Mouse (Mus musculus) gonadal fat pad, adult 2 months (tissue): ENCODE data around the gene Slc25a25. TPM values are rescaled to one million over a fixed set of nuclear protein-coding genes. Genes with fewer than 3 reads are reported as not detected.
"Not testable (repeated sequence)": the region's sequence is repeated elsewhere in the genome, so short reads cannot be mapped to it uniquely, and the experiment has no call there.

Experiments used
- DNase-seq: peaks from one replicate; pipeline ENCODE4 v3.0.0-alpha.2; 2012; ENCODE audit warnings: low read depth
- polyA plus RNA-seq: library from polyadenylated mRNA; depleted of rRNA; stranded (reverse); fragments of >200 nt; gene quantifications from 2 replicates; pipeline ENCODE4 v1.2.3, GENCODE M21; 2012; rRNA removed

Gene Slc25a25
- polyA plus RNA-seq: 29.4 and 39.5 TPM in 2 replicates

DNA sequence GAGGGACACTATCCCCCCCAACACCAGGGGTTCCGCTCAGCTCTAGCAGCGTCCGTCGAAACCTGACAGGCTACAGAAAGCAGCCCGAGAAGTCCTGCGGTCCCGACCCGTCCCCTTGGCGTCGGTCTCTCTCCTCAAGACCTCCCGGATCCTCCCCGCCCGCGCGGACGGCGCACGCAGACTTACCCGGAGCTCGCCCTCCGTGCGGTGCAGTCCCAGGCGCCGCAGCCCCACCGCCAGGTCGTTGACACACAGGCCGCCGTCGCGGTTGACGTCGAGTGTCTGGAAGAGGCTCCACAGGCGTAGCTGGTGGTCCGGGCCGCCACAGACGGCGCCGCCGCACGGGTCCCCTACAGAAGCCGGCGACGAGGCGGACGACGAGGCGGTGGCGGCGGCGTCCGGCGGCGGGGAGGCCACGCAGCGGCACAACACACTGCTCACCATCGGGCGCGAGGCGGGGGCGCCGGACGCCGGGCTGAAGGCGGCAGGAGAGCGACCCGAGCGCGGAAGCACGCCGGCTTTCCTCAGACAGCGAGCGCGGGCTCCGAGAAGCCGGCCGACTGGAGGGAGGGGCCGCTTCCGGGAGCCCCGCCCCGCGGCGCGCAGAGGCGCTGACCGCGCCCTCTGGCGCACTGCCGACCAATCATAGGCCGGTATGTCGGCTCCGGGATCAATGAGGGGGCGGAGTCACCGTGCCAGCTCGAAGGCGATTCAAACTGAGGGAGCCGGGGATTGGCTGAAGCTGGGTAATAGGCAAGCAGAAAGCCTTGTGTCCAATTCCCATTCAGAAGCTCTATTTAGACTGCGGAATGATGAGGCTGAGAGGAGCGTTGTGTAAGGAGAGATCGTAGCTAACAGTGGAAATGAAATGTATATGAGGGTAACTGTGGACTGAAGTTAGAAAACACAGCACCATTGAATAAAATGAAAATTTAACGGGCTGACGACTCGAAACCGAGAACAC lies at the start of gene Slc25a25:
Gene Slc25a25, minus strand, starts transcription at position 565 of the 964 bp plus-strand sequence.
- DNase-seq: no peak

DNA sequence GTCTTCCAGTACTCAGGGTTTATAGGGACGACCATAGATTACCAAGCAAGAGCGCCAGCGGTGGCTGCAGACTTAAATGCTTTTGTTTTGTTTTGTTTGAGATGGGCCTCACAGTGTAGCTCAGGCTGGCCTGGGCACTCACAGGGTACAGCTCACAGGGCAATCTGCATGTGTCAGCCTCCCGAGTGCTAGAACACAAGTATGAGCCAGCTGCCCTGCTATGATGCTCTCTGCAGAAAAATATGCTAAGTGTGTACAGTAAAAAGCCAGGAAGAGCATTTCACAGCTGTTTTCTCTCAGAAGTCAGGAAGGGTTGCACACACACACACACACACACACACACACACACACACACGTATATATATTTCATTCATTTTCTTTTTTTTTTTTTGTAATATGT lies 49.2 kb upstream of the Slc25a25 start:
- DNase-seq: no peak

DNA sequence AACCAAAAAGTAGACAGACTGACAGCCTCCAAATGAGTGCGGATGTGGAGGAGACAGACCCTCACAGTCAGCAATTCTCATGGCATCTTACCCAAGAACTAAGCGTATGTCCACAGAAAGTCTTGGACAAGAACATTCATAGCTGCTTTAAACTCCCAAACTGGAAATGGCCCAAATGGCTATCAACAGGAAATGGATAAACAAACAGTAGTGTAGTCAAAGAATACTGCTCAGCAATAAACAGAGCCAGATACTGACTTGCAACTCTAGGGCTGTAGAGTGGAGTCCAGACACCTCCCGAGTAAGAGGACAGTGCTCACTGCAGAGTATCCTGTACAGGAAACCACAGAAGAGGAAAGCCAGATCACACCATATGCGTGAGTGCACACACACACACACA lies 48.1 kb upstream of the Slc25a25 start:
- no peak for DNase-seq

DNA sequence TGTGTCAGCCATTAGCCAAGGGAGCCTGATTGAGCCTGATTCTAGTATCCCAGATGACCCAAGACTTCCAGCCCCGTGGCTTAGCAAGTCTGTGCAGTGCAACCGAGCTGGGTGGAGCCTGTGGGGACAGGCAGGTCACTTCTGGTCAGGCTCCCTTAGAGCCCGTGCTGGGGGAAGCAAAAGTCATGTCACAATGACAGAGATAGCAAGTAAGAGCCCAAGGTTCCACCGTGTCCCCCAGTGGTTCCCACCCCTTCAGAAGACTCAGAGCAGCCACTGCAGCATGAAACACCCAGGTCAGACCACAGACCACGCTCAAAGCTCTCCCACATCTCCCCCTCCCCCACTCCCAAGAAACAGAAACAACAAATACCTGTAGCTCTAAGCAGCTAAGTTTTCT lies 44.9 kb upstream of the Slc25a25 start:
- no peak for DNase-seq

DNA sequence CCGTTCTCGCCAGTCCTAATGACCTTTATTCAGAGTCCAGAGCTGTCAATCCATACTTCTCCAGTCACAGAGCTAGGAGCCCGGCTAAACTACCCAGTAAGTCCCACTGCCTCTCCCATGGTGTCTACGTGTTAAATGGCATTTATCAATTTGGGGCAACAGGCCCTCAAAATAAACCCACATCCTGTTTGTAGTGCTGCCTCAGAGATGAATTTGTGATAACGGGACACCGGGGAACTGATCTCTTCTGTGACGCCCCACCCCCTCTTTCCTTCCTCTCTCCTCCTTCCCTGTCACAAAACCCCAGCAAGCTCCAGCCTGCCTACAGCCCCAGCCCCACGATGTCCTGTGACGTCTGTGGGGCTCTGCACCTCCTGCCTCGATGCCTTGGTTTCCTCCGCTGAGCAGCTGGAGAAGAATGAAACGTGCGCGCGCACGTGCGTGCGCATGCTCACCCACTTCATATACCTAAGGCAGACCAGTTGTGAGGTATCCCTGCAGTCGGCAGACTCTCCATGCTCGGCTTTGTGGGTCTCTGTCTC lies 44.0 kb upstream of the Slc25a25 start:
- DNase-seq: no peak

DNA sequence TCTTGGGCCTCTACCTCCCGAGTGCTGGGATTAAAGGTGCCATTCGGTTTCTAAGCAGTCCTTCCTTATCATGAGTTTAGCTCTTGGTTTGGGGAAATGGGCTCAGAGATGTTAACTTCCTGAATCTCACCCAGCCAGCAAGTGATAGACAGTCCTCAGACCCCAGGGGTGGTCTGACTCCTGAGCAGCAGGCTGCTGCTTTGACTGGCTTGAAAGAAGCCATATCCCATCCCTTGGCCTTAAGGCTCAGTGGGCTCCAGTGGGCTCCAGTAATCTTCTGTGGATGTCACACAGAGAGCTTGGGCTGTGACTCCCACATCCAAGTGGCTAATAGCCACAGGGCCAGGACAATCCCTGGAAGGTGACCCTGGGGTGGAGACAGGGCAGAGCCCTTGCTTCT lies 43.3 kb upstream of the Slc25a25 start:
- no peak for DNase-seq

DNA sequence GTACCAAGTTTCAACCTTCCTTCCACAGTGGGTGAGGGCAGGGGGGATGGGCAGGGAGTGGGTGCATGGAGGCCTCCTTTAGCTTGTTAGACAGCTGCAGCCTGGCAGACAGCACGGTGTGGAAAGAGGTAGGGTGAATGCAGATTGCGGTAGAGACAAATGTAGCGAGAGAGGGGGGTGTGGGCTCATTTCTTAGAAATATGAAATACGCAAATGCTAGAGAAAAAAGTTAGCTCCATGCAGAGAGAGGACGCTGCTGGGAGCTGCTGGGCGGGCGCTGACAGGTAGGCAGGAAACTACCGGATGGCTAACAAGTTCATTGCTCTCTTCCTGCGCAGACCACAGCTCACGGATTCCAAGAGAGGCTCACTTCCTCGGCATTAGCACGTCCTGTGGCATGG lies 42.1 kb upstream of the Slc25a25 start:
- DNase-seq: no peak

DNA sequence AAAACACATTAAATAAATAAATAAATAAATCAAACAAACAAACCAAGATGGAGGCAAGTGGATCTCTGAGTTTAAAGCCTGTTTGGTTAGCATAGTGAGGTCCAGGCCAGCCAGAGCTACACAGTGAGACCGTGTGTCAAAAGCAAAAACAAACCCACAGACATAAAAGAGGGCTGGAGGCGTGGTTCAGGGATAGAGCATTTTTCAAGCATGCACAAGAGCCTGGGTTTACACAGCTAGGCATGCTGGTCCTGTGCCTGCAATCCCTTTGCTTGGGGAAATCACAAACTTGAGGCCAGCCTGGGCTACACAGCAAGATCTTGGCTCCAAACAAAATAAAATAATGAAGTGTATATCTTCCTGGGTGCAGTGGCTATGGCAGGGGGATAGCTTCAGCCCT lies 41.4 kb upstream of the Slc25a25 start:
- DNase-seq: no peak

DNA sequence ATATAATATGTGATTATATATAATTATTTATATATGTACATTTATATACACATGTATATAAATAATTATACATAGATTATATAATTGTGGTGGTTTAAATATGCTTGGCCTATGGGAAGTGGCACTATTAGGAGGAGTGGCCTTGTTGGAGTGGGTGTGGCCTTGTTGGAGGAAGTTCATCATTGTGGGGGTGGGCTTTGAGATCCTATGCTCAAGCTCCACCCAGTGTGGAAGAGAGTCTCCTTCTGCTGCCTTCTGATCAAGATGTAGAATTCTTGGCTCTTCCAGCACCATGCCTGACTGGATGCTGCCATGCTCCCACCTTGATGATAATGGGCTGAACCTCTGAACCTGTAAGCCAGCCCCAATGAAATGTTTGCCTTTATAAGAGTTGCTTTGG lies 39.5 kb upstream of the Slc25a25 start:
- DNase-seq: not testable (repeated sequence)

DNA sequence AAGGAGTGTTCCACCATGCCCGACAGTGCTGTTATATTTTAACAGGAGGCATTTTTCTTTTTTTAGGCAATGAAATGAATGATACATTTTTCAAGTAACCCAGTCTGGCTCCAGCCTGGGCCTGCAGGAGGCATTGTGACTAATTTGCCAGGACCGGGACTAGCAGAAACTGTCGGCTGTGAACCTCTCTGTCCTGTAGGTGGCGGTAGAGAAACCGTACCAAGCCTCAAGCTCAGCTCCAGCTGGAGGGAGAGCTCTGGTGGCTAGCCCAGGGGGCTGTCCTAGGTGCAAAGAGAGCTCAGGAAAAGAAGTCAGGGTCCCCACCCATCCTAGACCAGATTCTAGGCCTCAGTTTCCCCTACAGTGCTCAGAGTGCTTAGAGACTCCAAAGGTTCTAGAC lies 37.4 kb upstream of the Slc25a25 start:
- DNase-seq: no peak

DNA sequence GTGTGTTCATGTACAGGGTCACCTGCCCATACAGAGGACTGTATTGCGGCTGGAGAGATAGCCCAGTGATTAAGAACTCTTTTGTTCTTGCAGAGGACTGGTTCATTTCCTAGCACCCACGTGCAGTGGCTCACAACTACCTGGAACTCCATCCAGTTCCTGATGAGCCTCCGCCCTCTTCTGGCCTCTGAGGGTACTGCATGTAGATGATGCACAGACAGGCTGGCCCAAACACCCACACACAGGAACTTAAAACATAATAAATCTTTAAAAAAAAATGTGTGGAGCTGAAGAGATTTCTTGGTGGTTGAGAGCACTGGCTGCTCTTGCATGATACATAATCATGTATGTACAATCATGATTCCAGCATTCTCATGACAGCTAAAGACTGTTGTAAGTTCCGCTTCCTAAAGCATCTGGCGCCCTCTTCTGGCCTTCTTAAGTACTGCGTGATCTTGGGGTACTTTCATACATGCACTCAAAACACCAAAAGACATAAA lies 35.9 kb upstream of the Slc25a25 start:
- peak; percentile 54 for DNase-seq

DNA sequence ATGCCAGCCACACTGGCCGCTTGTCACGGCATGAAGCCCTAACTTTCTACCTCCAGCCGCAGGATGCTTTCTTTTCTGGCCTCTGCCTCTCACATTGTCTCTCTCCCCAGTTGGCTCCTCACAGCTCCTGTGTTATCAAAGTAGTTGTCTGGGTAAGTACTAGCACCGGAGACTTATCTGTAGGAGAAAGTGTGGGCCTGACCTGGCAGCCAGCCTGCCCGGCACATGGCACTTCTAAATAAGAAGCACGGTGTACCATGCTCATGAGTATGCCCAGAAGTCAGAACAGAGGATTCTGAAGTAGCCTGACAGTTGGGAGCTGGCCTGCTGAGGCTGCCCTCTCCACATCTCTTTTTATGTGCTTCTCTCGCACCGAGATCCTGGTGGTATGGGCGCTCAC lies 34.9 kb upstream of the Slc25a25 start:
- DNase-seq: no peak

DNA sequence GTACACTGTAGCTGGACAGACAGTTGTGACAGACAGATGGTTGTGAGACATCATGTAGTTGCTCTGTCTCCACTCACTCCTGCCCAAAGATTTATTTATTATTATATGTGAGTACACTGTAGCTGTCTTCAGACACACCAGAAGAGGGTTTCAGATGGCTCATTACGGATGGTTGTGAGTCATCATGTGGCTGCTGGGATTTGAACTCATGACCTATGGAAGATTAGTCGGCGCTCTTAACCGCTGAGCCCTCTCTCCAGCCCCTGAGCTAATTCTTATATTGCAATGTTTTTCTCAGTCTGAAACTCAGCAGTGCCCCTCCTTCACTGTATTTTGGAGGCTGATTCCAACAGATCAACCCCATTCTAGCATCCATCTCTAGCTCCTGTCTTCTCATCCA lies 34.5 kb upstream of the Slc25a25 start:
- DNase-seq: no peak

DNA sequence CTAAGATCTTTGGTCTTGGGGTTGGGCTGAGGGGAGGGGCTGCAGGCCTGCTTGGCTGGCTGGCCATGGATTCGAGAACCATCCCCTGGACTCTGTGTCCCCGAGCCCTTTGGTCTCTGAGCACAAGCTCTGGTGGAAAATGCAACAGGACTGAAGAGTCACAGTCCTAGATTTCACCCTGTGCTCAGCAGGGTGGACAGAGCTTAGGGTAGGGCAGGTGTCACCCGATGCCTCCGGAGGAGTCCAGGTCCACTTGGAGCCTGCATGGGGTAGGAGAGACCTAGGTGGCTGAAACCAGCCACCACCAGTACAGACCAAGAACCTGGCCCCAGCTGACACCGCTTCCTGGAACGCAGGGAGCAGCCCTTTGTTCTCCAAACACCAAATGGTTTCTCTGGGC lies 33.7 kb upstream of the Slc25a25 start:
- DNase-seq: no peak

DNA sequence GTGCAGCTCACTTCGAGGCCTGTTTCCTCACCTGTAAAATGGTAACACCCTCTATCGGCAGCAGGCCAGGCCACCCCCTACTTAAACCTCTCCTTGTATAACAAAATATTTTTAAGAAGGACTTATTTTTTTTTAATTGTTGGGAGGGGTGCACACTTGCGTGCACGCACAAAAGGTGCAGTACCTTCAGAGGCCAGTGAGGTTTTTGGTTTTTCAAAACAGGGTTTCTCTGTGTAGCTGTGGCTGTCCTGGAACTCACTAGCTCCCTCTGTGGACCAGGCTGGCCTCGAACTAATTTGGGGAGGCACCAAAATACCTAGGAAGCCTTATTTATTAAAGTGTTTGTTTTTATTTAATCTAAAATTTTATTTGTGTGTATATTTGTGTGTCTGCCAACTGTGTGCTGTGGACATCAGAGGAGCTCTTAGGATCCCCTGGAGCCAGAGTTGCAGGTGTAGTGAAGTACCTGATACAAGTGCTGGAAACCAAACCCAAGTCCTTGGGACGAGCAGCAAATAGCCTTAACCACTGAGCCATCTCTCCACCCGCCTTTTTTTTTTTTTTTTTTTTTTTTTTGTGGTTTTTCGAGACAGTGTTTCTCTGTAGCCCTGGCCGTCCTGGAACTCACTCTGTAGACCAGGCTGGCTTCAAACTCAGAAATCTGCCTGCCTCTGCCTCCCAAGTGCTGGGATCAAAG lies 32.1 kb upstream of the Slc25a25 start:
- DNase-seq: no peak

DNA sequence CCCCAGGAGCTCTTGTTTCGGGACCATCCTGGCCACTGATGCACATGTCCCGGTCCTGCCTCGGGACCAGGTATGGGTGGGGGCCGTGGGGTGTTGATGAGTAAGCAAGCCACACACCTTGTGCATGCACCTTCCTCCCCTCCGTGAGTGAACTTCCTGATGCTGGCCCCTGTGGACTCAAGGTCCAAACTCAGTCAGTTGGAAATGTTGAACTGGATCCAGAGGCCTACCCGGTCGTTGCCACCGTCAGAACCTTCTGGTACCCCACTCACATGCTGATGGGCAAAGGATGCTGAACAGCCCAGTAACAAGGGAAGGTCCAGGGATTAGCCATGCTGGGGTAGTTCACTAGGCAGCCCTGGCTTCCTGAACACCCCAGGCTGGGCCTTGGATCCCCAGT lies 31.1 kb upstream of the Slc25a25 start:
- DNase-seq: no peak

DNA sequence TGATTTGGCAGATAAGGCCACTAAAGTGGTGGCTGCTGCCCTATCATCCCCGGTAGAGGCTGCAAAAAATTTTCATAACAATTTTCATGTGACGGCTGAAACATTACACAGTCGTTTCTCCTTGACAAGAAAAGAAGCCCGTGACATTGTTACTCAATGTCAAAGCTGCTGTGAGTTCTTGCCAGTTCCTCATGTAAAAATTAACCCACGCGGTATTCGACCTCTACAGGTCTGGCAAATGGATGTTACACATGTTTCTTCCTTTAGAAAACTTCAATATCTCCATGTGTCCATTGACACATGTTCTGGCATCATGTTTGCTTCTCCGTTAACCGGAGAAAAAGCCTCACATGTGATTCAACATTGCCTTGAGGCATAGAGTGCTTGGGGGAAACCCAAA lies 24.1 kb upstream of the Slc25a25 start:
- DNase-seq: not testable (repeated sequence)

DNA sequence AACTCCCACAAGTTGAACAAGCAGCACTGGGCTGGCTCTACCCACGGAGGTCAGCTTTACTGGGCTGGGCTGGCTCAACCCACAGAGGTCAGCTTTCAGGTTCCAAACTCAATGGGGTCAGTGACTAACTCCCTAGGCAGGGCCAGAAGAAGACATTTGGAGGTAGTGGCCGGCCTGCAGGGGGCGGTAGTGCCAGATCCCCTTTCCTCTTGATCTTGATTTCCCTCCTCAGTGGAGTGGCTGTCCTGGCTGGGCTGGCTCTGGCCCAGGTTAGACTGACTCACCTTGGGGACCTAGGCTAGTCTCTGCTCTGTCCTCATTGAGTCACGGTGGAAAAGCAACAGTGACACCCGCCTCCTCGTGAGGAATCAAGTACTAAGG lies 20.4 kb upstream of the Slc25a25 start:
- DNase-seq: no peak

DNA sequence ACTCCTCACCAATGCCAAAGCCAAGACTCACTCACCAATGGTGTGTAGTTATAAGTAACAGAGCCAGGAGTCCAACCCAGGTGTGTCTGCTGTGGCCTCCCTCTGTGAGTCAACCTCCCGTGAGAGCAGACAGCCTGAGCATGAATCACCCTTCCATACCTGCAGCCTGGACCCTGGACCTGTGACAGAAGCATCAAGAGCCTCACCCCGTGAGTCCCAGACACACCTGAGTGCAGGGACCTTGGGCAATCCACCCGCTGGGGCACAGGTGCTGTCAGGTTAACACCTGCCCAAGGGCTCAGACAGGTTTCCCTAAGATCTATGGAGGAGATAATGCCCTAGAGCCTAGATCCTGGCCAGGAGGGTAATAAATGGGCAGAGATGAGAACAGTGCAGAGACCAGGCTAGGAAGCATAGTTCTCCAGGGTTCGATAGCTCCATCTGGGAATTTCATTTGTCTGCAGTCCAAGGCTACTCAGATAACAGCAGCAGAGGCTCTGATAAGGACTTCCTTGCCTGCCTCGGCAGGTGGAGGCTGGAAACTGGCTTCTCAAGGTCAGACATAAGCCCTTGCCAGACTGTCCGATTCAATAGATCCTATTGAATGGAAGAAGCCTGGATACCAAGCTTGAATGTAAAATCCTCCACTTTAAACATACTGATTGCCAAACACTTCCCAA lies 19.9 kb upstream of the Slc25a25 start:
- DNase-seq: peak; percentile 55

DNA sequence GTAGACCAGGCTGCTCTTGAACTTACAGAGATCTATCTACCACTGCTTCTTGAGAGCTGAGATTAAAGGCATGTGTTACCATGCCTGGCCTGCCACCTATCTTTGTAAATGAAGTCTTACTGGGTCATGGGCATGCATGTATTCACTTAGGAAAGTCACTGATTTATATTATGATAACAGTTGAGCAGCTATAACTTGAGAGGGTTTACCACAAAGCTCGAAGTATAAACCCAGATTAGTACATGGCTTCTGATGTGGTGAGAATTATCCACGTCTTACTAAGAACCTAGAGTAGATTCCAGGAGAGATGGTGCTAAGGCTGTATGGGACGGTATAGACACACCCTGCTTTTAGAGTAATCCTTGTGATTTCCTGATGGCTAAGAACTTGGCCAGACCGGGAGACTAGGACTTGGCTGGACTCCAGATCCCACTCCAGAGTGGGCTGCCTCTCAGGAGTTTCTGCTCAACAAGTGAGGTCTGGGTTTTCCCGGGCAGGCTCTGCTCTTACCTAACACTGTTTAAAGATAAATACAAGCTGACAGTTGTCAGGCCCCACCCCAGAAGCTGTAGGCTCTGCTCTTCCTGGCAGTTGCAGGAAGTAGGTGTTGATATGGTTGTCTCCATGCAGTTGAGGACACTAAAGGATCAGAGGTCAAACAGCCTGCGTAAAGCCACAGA lies 13.1 kb upstream of the Slc25a25 start:
- DNase-seq: no peak

DNA sequence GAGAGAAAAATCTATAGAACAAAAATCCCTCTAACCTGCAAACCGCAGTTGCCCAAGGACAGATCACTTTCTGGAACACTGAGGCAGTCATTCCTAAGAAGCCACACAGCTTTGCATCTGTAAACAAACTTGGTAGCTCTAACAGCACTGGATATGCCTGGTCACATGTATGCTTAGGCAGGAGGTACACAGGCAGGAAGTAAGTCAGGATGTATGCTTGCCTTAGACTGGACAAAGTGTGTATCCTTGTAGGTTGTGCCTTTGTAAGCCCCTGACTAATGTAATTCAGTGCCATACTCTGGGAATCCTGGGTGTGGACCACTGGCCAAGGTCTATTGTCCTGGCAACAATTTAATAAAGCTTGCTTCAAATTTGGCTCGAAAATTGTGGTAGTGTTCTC lies 12.5 kb upstream of the Slc25a25 start:
- no peak for DNase-seq
